Mouse (Mus musculus) testis, adult 2 months (tissue): ENCODE measurements around the gene Mroh3. TPM values are rescaled to one million over a fixed set of nuclear protein-coding genes. Genes with fewer than 3 reads are reported as not detected.
A peak's percentile ranks its signal among the peaks of the same experiment; 100 is the strongest.

Experiments
- H3K27ac ChIP-seq: fragments of 200-500 bp; 2 replicates; pipeline ENCODE4 v1.5.1; 2012; ENCODE audit warnings: low read depth, low read length; ENCODE audit not compliant: control insufficient read depth, insufficient read depth
- H3K27me3 ChIP-seq: fragments of 200-500 bp; 2 replicates; pipeline ENCODE4 v1.6.1; 2012; ENCODE audit warnings: mild to moderate bottlenecking, low read length, moderate library complexity; ENCODE audit not compliant: control insufficient read depth, insufficient read depth
- H3K36me3 ChIP-seq: fragments of 200-500 bp; 2 replicates; pipeline ENCODE4 v1.6.1; 2012; ENCODE audit warnings: mild to moderate bottlenecking, low read length; ENCODE audit not compliant: control insufficient read depth, insufficient read depth
- H3K4me1 ChIP-seq: fragments of 200-500 bp; 2 replicates; pipeline ENCODE4 v1.6.1; 2012; ENCODE audit warnings: low read length; ENCODE audit not compliant: control insufficient read depth, insufficient read depth
- H3K4me3 ChIP-seq: fragments of 200-500 bp; 2 replicates; pipeline ENCODE4 v1.5.1; 2012; ENCODE audit warnings: low read depth, mild to moderate bottlenecking, low read length, moderate library complexity, mixed read lengths; ENCODE audit not compliant: control insufficient read depth
- CTCF ChIP-seq: fragments of 200-500 bp; IDR thresholded peaks from 2 replicates; pipeline ENCODE4 v1.5.1; 2012; ENCODE audit warnings: low read depth, mild to moderate bottlenecking, inconsistent platforms, low read length, moderate library complexity; ENCODE audit not compliant: control insufficient read depth, insufficient read depth, insufficient replicate concordance
- POLR2A ChIP-seq: fragments of 200-500 bp; IDR thresholded peaks from 2 replicates; pipeline ENCODE4 v1.6.1; 2012; ENCODE audit warnings: low read depth, mild to moderate bottlenecking, inconsistent platforms, low read length, moderate library complexity; ENCODE audit not compliant: control insufficient read depth
- polyA plus RNA-seq: library from polyadenylated mRNA; depleted of rRNA; stranded (reverse); fragments of >200 nt; gene quantifications from 2 replicates; pipeline ENCODE4 v1.2.3, GENCODE M21; 2012

Mroh3 gene
- polyA plus RNA-seq, 1 experiment: 11.9 TPM

GRCm38 (mm10) chr1:136214304-136214703 lies 1.7 kb upstream of the Mroh3 start:
- Histone ChIP-seq H3K27ac (no peak overlapping the region), H3K4me3 (peak overlapping the region; percentile 78), H3K27me3 (no peaks in the 10 kb centered on the region), H3K4me1 (no peaks in the 10 kb centered on the region), H3K36me3 (no peaks in the 10 kb centered on the region)
- TF ChIP-seq CTCF (no peak), POLR2A (no peak)

DNA sequence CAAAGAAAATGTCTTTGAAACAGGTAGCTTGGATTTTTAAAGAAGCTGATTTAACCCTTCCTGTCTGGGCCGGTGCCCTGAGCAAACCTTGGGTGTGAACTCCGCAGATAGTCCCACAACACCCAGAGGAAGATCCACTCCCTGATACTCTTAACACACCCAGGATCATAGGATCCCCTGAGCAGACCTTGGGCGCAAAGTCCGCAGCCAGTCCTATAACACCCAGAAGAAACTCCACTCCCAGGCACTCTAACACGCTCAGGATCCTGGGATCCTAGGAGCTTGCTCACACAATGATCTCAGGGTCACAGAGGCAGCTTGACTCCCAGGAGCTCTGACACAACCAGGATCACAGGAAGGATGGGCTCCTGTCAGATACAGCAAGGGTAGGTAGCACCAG lies 22.6 kb downstream of the Mroh3 start:
- H3K4me3 ChIP-seq: no peak overlapping the region
- no peaks in the 10 kb centered on the region for H3K27me3 ChIP-seq
- H3K27ac ChIP-seq: no peak overlapping the region
- no peaks in the 10 kb centered on the region for H3K36me3 ChIP-seq
- TF ChIP-seq POLR2A (no peak), CTCF (no peak)
- H3K4me1 ChIP-seq: no peaks in the 10 kb centered on the region

- H3K4me3 ChIP-seq: no peak overlapping the region
- no peaks in the 10 kb centered on the region for H3K36me3 ChIP-seq
- H3K27ac ChIP-seq: no peak overlapping the region
- H3K27me3 ChIP-seq: no peaks in the 10 kb centered on the region
- peaks cover 4% of the 10 kb centered on the region; the same call in 1 of the 2 replicates for H3K4me1 ChIP-seq
- no peak for TF ChIP-seq CTCF
- no peak for TF ChIP-seq POLR2A
These were observed 33.1 kb downstream of the Mroh3 start for GRCm38 (mm10) chr1:136179511-136180001.

GRCm38 (mm10) chr1:136178741-136179140 lies 33.9 kb downstream of the Mroh3 start:
- no peak overlapping the region for H3K4me3 ChIP-seq
- no peaks in the 10 kb centered on the region for H3K27me3 ChIP-seq
- no peaks in the 10 kb centered on the region for H3K36me3 ChIP-seq
- no peak overlapping the region for H3K27ac ChIP-seq
- peaks cover 12% of the 10 kb centered on the region for H3K4me1 ChIP-seq
- TF ChIP-seq POLR2A (no peak), CTCF (no peak)

DNA sequence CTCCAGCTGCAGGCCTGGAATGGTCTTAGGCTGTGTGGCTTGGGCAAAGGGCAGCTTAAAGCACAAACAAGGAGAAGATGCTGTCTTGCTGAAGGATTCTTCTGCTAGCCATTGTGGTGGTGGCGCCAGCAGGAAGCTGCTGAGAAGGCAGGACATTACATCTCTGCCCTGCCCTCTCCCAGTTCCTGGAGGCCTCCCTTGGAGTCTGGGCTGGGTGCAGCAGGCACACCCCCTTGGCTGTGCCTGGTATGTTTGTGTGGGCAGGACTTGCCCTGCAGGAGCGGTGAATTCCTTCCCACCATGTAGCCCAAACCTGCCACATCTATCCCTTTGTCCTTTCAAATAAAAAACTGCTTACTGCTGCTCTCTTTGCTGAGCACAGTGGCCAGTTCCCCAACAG lies 35.5 kb downstream of the Mroh3 start:
- Histone ChIP-seq H3K27ac (no peak overlapping the region), H3K27me3 (no peaks in the 10 kb centered on the region), H3K4me3 (no peak overlapping the region), H3K36me3 (no peaks in the 10 kb centered on the region), H3K4me1 (peaks cover 17% of the 10 kb centered on the region)
- TF ChIP-seq POLR2A: no peak
- no peak for TF ChIP-seq CTCF

DNA sequence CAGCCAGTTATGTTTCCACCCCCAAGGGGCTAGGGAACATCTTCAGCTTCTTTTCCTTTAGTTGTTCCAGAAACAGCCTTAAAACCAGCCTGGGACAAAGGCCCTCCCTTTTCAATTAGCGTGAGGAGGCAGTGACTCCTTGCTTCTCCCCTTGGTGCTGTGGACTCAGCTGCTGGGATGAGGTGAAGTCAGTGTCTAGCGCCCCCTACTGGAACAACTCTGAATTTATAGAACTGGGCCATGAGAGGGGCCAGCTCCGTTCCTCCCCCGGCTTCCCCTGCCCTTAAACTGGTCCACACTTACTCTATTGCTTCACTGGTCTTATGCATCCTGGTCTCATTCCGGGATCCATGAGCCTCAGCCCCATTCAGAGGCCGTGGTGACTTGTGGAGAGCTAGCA lies 37.4 kb downstream of the Mroh3 start:
- TF ChIP-seq POLR2A (no peak), CTCF (peak; percentile 78; the same call in 1 of the 2 replicates)
- no peaks in the 10 kb centered on the region for H3K27me3 ChIP-seq
- no peaks in the 10 kb centered on the region for H3K36me3 ChIP-seq
- peaks cover 17% of the 10 kb centered on the region for H3K4me1 ChIP-seq
- H3K27ac ChIP-seq: no peak overlapping the region
- H3K4me3 ChIP-seq: peak overlapping the region; percentile 42

- H3K27ac ChIP-seq: no peak overlapping the region
- no peaks in the 10 kb centered on the region for H3K36me3 ChIP-seq
- H3K4me1 ChIP-seq: peaks cover 17% of the 10 kb centered on the region
- no peaks in the 10 kb centered on the region for H3K27me3 ChIP-seq
- H3K4me3 ChIP-seq: peak overlapping the region; percentile 74
- TF ChIP-seq POLR2A (no peak), CTCF (no peak)
These were observed 38.5 kb downstream of the Mroh3 start for GRCm38 (mm10) chr1:136174101-136174606.
